Mouse (Mus musculus): ENCODE data around the gene Mdfi.

Gene Mdfi

DNA sequence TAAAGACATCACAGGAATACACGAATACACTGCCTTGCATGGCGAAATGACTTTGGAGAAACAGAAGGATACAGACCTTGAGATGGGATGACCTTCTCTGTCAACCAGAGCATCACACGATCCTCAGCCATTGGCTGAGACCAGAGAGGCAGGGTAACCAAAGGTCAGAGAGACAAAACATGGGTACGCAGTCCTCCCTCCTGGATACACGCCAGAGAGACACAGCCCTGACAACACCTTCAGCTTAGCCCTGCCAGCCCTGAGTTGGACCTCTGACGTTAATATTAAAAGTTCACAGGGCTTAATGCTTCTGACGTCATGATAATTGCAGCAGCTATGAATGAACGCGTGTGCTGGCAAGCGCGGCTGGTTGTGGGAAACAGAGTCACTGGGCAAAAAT is 11.1 kb upstream of the Mdfi start:
- no peak for DNase-seq

DNA sequence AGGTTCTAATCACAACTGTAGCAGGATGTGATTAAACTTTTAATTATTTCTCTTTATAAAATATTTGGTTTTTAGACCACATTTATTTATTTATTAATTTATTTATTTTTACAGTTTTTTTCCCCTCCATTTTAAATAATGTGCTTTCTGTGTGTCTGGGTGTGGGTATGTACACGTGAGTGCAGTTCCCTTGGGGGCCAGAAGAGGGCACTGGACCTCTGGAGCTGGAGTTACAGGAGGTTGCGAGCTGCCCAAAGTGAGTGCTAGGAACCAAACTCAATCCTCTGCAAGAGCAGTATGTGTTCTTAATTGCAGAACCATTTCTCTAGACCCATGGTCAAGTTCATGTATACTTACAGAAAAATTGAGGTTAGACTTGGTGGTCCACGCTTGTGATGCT is 9.0 kb upstream of the Mdfi start:
- no peak for DNase-seq

DNA sequence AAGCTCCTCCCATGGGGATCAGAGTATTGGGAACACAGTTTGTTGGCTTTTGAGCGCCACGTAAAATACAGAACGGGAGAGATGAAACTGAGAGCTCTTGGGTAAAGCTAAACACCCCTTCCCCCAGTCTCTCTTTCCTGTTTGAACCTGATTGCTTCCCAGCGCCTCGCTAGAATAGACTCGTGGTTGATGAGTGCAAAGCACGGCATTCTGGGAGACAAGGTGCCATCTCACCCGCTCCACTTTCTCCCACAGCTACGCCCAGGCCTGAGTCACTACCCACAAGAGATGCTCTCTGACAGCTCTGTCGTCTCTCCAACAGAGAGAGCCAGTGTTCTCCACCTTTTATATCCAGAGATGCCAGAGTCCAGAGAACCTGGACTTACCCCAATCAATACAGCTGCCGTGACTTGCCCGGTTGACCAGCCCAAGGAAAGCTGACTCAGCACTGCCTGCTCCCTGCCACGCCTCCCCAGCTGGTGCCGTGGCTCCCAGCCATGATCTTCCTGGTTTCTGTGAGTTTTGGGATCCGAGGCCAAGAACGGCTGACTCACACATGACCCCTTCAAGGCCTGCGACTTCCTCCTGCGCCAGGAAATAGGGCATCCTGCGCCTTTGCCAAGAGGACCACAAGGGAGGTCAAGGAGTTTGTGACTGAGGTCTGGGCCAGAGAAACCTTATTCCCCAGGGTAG is 7.6 kb upstream of the Mdfi start:
- no peak for DNase-seq

GRCm38 (mm10) chr17:47841521-47841920 is 7.0 kb upstream of the Mdfi start:
- DNase-seq: no peak

DNA sequence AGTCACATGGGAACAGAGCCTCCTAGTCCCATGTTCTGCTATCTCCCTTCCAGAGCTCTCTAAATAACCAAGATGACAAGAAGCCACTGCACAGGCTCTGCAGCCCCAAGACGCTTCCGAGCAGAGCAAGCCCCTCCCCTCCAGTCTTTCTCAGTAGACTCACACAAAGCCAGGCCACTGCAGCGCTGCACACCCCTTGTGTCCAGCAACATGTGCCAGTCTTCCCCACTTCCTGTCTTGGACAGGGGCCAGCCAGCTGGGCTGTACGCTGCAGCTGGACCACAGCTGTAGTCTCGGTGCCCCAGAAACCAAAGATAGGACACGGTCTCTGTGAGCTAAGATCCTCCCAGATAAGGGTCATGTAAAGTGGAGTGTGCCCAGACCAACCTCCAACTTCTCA is 3.3 kb upstream of the Mdfi start:
- DNase-seq: no peak

DNA sequence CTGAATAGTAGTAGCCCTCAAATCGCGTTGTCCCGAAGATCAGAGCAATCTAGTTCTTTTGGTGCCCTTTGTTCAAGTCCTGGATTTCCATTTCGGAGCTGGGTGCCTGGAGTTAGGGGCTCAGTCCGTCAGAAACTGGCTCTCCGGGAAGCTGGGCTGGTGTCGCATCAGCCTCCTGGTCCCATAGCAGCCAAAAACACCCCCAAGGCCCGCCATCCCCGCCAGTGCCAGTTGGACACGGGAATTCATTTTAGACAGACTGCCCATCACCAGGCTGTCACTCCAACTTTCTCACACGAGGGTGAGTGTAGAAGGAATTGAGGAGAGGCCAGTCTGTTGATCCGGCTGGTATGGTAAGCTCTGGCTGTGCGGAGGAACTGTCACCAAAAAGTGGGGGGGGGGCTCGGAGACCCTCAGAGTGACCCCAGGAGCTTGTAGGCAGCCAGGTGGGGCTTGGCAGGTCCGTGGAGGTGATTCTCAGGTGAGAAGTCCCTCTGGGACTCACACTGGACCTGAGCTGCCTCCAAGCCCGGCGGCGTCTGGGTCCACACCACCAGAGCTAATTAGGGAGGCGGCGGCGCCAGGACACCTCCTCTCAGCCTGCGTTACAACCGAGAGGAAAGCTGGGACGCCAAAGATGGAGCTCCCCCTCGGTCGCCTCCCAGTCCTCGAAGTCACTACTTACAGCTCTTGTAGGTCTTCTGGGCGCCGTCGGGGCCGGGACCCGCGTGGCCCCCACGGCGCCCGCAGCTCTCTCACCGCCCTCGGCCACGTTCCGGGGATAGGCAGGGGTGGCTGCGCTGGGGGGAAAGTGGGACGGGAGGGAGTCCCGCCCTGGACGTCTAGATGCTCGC is 636 bp downstream of the Mdfi start:
- DNase-seq: no peak

DNA sequence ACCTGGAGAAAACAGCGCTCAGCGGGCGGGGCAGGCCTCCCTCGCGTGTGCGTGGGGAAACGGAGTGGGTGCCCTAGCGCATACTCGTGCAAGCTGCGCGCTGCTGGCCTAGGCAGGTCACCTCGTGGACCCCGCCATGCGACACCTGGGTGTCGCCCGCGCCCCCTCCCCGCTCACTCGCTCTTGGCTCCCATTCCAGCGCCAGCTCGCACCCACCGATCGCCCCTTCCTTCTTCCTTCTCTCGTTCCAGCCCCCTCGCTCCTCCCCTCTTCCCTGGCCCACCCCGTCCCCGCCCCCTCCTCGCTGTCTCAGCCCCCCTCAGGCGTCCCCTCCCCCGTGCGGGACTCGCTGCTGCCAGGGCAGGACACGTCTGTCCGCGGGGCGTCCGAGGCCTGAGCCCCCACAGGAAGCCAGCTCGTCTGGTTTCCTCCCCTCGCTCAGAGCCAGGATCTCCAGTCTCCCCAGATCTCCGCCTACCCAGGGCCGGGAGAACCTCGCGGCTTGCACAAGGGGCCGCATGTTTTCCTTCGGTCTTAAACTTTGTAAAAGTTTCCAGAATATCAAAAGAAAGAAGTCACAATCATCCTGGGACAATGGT is 1.4 kb downstream of the Mdfi start:
- DNase-seq: peak; percentile 19

DNA sequence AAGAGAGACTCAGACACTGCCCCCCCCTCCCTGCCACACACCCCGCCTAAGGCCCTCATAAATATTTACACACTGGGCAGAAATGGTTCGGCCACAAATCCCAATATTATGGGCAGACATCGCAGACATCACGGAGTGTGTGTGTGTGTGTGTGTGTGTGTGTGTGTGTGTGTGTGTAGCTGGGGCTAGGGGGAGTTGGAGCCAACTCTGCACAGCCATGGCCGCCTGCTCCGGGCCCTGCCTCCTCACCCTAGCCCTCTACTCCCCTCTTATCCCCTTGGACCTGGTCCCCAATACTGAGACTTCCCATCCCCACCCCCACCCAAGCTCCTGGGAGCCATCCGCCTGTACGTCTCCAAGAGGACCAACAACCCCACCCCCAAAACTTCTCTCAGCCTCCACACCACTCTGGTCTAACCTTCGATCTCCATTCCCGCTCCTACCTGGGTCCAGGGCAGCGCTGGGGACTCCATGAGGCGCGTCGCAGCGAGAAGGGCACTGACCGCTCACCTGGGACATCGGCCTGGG is 1.9 kb downstream of the Mdfi start:
- no peak for DNase-seq

- DNase-seq: no peak
Observed at GRCm38 (mm10) chr17:47831772-47832171, 2.7 kb downstream of the Mdfi start.

DNA sequence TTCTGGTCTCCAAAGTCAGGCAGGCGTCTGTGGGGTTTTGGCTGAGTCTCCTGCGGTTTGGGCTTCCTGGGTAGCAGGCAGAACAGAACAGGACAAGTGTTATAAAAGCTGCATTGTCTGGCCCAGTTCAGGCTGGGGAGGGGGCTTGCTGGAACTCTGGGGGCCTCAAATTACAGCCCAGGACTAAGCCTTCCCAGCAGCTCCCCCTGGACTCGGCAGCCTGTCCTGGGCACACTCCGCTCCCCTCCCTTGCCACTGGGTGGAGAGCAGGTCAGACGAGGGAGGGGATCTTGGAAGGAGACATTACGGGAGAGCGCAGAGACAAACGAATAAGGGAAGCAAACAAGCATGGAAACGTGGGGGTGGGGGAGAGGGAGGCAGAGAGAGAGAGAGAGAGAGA is 3.3 kb downstream of the Mdfi start:
- no peak for DNase-seq

GRCm38 (mm10) chr17:47821339-47821738 is 13.2 kb downstream of the Mdfi start:
- no peak for DNase-seq

GRCm38 (mm10) chr17:47818038-47818725 is 16.3 kb downstream of the Mdfi start:
- no peak for DNase-seq

- no peak for DNase-seq
Observed at GRCm38 (mm10) chr17:47815446-47815845, 19.0 kb downstream of the Mdfi start.

DNA sequence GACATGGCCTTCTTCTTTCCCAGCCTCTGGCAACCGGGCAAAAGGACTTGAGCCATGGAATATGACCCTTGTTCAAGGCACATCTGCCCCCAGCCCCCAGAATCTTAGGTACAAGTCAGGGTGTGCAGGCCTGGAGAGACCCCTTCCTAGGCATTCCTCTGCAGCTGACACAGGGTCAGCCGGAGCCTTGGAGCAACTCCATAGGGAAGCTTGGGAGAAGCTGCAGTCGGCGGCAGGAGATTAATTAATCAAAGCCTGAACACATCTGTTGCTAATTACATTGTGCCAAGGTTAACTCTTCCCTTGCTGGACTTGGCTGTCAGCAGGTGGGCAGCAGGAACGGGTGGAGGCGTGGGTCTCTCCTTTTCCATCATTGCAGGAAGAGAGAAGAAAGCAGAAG is 20.0 kb downstream of the Mdfi start:
- DNase-seq: no peak

GRCm38 (mm10) chr17:47813616-47814015 is 20.9 kb downstream of the Mdfi start:
- DNase-seq: no peak

GRCm38 (mm10) chr17:47812200-47812599 is 22.3 kb downstream of the Mdfi start:
- DNase-seq: no peak

DNA sequence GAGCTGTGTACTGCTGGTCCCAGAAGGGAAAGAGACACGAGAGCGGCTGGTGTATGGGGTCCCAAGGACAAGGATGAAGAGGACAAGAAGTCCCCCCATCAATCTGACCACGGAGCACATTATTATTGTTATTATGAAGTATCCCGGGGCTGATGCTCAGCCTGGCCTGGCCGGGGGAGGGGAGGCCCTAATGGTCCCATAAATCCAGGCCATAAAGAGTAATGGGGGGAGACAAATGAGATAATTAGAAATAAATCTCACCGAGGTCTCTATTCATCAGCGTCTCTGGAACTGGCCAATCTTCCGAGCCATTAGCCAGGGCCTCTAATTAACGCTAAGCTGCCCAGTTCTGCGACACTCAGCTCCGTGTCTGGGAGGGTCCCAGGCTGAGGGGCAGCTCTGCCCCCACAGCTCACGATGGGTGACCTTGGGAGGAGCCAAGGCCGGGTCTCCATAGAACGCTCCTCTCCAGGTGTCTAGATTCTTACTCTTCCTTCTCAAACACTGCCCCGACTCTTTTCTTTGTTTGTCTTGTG is 23.2 kb downstream of the Mdfi start:
- DNase-seq: no peak

GRCm38 (mm10) chr17:47806230-47806629 is 28.3 kb downstream of the Mdfi start:
- no peak for DNase-seq

GRCm38 (mm10) chr17:47805047-47805835 is 29.2 kb downstream of the Mdfi start:
- no peak for DNase-seq

- no peak for DNase-seq
Observed at GRCm38 (mm10) chr17:47803662-47804061, 30.8 kb downstream of the Mdfi start.

GRCm38 (mm10) chr17:47802806-47803205 is 31.7 kb downstream of the Mdfi start:
- DNase-seq: no peak

DNA sequence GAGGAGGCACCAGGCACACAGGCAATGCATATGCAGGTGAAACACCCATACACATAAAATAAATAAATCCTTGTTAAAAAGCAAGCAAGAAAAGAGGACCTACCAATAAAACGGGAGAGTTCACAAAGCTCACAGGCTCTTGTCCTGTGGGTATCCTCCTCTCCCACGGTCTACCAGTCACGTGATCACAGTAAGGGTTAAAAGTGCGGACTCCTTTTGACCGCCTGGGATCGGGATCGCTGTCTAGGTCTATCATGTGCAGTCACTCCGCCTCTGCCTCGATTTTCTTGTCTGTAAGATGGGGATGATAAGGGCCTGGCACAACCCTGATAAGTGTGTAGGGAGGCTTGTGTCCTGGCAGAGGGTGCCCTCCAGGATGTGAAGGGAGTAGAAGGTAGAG is 37.1 kb downstream of the Mdfi start:
- DNase-seq: no peak

Data from right cerebral cortex, postnatal 4 days (tissue).